Mouse (Mus musculus) thymus, adult 2 months (tissue): ENCODE results near the gene Eya2. TPM values are rescaled to one million over a fixed set of nuclear protein-coding genes. Genes with fewer than 3 reads are reported as not detected.
"Not testable (repeated sequence)": the region's sequence is repeated elsewhere in the genome, so short reads cannot be mapped to it uniquely, and the experiment has no call there.

Experiments used
- DNase-seq: peaks from one replicate; pipeline ENCODE4 v3.0.0; 2021
- H3K27ac ChIP-seq: fragments of 200-500 bp; 2 replicates; pipeline ENCODE4 v1.5.1; 2012; ENCODE audit warnings: low read length, control low read depth; ENCODE audit not compliant: control insufficient read depth, insufficient read depth
- H3K27me3 ChIP-seq: fragments of 200-500 bp; 2 replicates; pipeline ENCODE4 v1.6.1; 2012; ENCODE audit warnings: mild to moderate bottlenecking, low read length, moderate library complexity, mixed read lengths; ENCODE audit not compliant: control insufficient read depth, insufficient read depth
- H3K36me3 ChIP-seq: fragments of 200-500 bp; 2 replicates; pipeline ENCODE4 v1.6.1; 2012; ENCODE audit warnings: mild to moderate bottlenecking, low read length, moderate library complexity; ENCODE audit not compliant: control insufficient read depth, insufficient read depth
- H3K4me1 ChIP-seq: fragments of 200-500 bp; replicated peaks from 2 replicates; pipeline ENCODE4 v1.6.1; 2012; ENCODE audit warnings: low read length; ENCODE audit not compliant: control insufficient read depth, insufficient read depth
- H3K4me3 ChIP-seq: fragments of 200-500 bp; 2 replicates; pipeline ENCODE4 v1.5.1; 2012; ENCODE audit warnings: mild to moderate bottlenecking, low read length, control low read depth, moderate library complexity; ENCODE audit not compliant: control insufficient read depth, insufficient read depth
- CTCF ChIP-seq: fragments of 200-500 bp; IDR thresholded peaks from 2 replicates; pipeline ENCODE4 v1.5.1; 2012; ENCODE audit warnings: mild to moderate bottlenecking, control low read depth, low read length, moderate library complexity, borderline replicate concordance; ENCODE audit not compliant: control insufficient read depth, poor library complexity, insufficient read depth; ENCODE audit errors: extremely low read depth
- POLR2A ChIP-seq: fragments of 200-500 bp; IDR thresholded peaks from 2 replicates; pipeline ENCODE4 v1.6.1; 2012; ENCODE audit warnings: mild to moderate bottlenecking, low read length, control low read depth, moderate library complexity; ENCODE audit not compliant: control insufficient read depth, poor library complexity, insufficient read depth; ENCODE audit errors: extremely low read depth
- WGBS: fragments of 180-500 bp; shearing (Covaris S2); methylation state at CpG from one replicate; pipeline ENCODE4 v1.1.7; 2018; 5-methylcytosine and 5-hydroxymethylcytosine counted together
- polyA plus RNA-seq: library from polyadenylated mRNA; depleted of rRNA; stranded (reverse); fragments of >200 nt; gene quantifications from 2 replicates; pipeline ENCODE4 v1.2.3, GENCODE M21; 2012; rRNA removed

Eya2 gene
- polyA plus RNA-seq: 66.6 and 85.9 TPM in 2 replicates

GRCm38 (mm10) chr2:165594907-165595675, at the start of gene Eya2:
TSS of gene Eya2 (plus strand) at chr2:165595032.
- no peak within 1 kb of the TSS for H3K27ac ChIP-seq
- H3K27me3 ChIP-seq: peaks cover 12% of the 10 kb centered on the region
- WGBS: 3% methylated on average over 71 of the region's 83 CpGs
- no peaks in the 10 kb centered on the region for H3K4me1 ChIP-seq
- no peak within 1 kb of the TSS; the same call in 1 of the 2 replicates for H3K4me3 ChIP-seq
- H3K36me3 ChIP-seq: no peaks in the 10 kb centered on the region
- TF ChIP-seq CTCF (no peak), POLR2A (no peak)
- no peak for DNase-seq

- Histone ChIP-seq H3K4me3 (no peak overlapping the region), H3K27me3 (no peaks in the 10 kb centered on the region), H3K27ac (no peak overlapping the region), H3K36me3 (no peaks in the 10 kb centered on the region), H3K4me1 (no peaks in the 10 kb centered on the region)
- DNase-seq: no peak
- TF ChIP-seq POLR2A (no peak), CTCF (no peak)
- 95% methylated on average over 2 of the region's 2 CpGs for WGBS
These were observed 49.1 kb upstream of the Eya2 start for GRCm38 (mm10) chr2:165545687-165546086.

- 87% methylated on average over 8 of the region's 8 CpGs for WGBS
- no peak for DNase-seq
These were observed 48.5 kb upstream of the Eya2 start for GRCm38 (mm10) chr2:165546341-165546740.

GRCm38 (mm10) chr2:165547410-165547809, 47.4 kb upstream of the Eya2 start:
- Histone ChIP-seq H3K27ac (no peak overlapping the region), H3K4me1 (no peaks in the 10 kb centered on the region), H3K36me3 (no peaks in the 10 kb centered on the region), H3K4me3 (no peak overlapping the region), H3K27me3 (no peaks in the 10 kb centered on the region)
- 71% methylated on average over 9 of the region's 9 CpGs for WGBS
- TF ChIP-seq POLR2A (no peak), CTCF (no peak)
- peak; percentile 7 for DNase-seq

More at GRCm38 (mm10) chr2:165546341-165546740, 48.5 kb upstream of the Eya2 start:
- Histone ChIP-seq H3K27ac (no peak overlapping the region), H3K4me1 (no peaks in the 10 kb centered on the region), H3K36me3 (no peaks in the 10 kb centered on the region), H3K4me3 (no peak overlapping the region), H3K27me3 (no peaks in the 10 kb centered on the region)
- TF ChIP-seq CTCF: no peak
- no peak for TF ChIP-seq POLR2A

- WGBS: 85% methylated on average over 6 of the region's 6 CpGs
- Histone ChIP-seq H3K27ac (no peak overlapping the region), H3K4me3 (no peak overlapping the region)
These were observed 46.2 kb upstream of the Eya2 start for GRCm38 (mm10) chr2:165548627-165549026.

GRCm38 (mm10) chr2:165550410-165550809, 44.4 kb upstream of the Eya2 start:
- 78% methylated on average over 7 of the region's 7 CpGs for WGBS
- peak; percentile 10 for DNase-seq
- not testable (repeated sequence) for H3K27ac ChIP-seq, H3K27me3 ChIP-seq, H3K4me3 ChIP-seq, H3K4me1 ChIP-seq, H3K36me3 ChIP-seq

More at GRCm38 (mm10) chr2:165548627-165549026, 46.2 kb upstream of the Eya2 start:
- no peaks in the 10 kb centered on the region for H3K4me1 ChIP-seq
- no peak for DNase-seq
- no peaks in the 10 kb centered on the region for H3K27me3 ChIP-seq
- no peak for TF ChIP-seq CTCF
- TF ChIP-seq POLR2A: no peak
- H3K36me3 ChIP-seq: no peaks in the 10 kb centered on the region

- Histone ChIP-seq H3K4me1 (no peaks in the 10 kb centered on the region), H3K4me3 (no peak overlapping the region), H3K27me3 (no peaks in the 10 kb centered on the region), H3K27ac (no peak overlapping the region), H3K36me3 (no peaks in the 10 kb centered on the region)
- WGBS: 95% methylated on average over 9 of the region's 9 CpGs
- TF ChIP-seq POLR2A (no peak), CTCF (no peak)
- no peak for DNase-seq
These were observed 40.8 kb upstream of the Eya2 start for GRCm38 (mm10) chr2:165554066-165554465.
